Mouse (Mus musculus) liver, postnatal 0 days (tissue): Measurements from ENCODE around the gene Nol3.

ENCODE experiments used
- CTCF ChIP-seq: sonication (generic); IDR thresholded peaks from 2 replicates; pipeline ENCODE4 v1.5.1; 2016; ENCODE audit warnings: antibody characterized with exemption, low read depth
- EP300 ChIP-seq: IDR thresholded peaks from 2 replicates; pipeline ENCODE4 v1.6.1; 2016; ENCODE audit warnings: antibody characterized with exemption, low read depth, mild to moderate bottlenecking

GRCm38 (mm10) chr8:105313622-105314402 is 37.9 kb downstream of the Nol3 start:
- no peak for TF ChIP-seq CTCF
- TF ChIP-seq EP300, result no peak
